In genomic region chr5:137348482-137349383, GRCm38 (mm10) we compare ENCODE assay signal across 9 mouse cellular contexts. TPM values are rescaled to one million over a fixed set of nuclear protein-coding genes. Genes with fewer than 3 reads are reported as not detected.
DNase-seq lines count a peak whose midpoint lies in the region; ATAC-seq and TF ChIP-seq lines count a peak whose summit lies in the region.
"Had no signal": no experiment of that assay in that cellular context is flagged by ENCODE, and none has a peak within 500 bp of the region (broad histone marks: within the 10 kb centered on the region; RNA-seq: fewer than 3 reads in every experiment).

No protein-coding gene starts in this region.

- peak; percentile 42 for DNase-seq in brain, embryonic 14.5 days (ENCODE audit: low read depth)
- DNase-seq in forebrain, postnatal 0 days, result no peak
- no peak for DNase-seq in limb, embryonic 14.5 days (ENCODE audit: low spot score)
- DNase-seq in cerebellum, postnatal 36 days, result no peak
- DNase-seq in cerebellum, adult 18-20 months, result no peak
- DNase-seq in adipocyte (ENCODE audit: low spot score), result no peak

- peak overlapping the region; percentile 94 for H3K4me2 ChIP-seq in forebrain, postnatal 0 days (ENCODE audit: low read depth)
- peak overlapping the region; percentile 85 for H3K4me2 ChIP-seq in hindbrain, embryonic 12.5 days (replicated peaks)
- peak overlapping the region; percentile 91 for H3K4me2 ChIP-seq in limb, embryonic 14.5 days (replicated peaks; ENCODE audit: low read depth, low read length, severe bottlenecking)
- H3K4me2 ChIP-seq in midbrain, embryonic 16.5 days (ENCODE audit: low read length), result peak overlapping the region; percentile 96

- H3K9me3 ChIP-seq in forebrain, postnatal 0 days (ENCODE audit: low read length), result no peaks in the 10 kb centered on the region
- H3K9me3 ChIP-seq in hindbrain, embryonic 12.5 days (replicated peaks), result no peaks in the 10 kb centered on the region; the same call in 1 of the 2 replicates
- H3K9me3 ChIP-seq in limb, embryonic 14.5 days (ENCODE audit: control insufficient read depth, low read length), result no peaks in the 10 kb centered on the region
- H3K9me3 ChIP-seq in midbrain, embryonic 16.5 days (replicated peaks; ENCODE audit: control insufficient read depth, low read length, poor library complexity, severe bottlenecking), result no peaks in the 10 kb centered on the region

- TF ChIP-seq POLR2A in brain, embryonic 14.5 days (IDR thresholded peaks at IDR 0.05; ENCODE audit: borderline replicate concordance, extremely low read depth, insufficient read depth, insufficient read length, poor library complexity, severe bottlenecking), result no peak
- no peak for TF ChIP-seq POLR2A in limb, embryonic 14.5 days (IDR thresholded peaks at IDR 0.05; ENCODE audit: borderline replicate concordance, extremely low read depth, insufficient read depth, insufficient read length)

- peak overlapping the region; percentile 65 for H3K4me3 ChIP-seq in forebrain, postnatal 0 days (ENCODE audit: low read depth, low read length)
- peak overlapping the region; percentile 75 for H3K4me3 ChIP-seq in hindbrain, embryonic 12.5 days
- peak overlapping the region; percentile 90 for H3K4me3 ChIP-seq in limb, embryonic 14.5 days (replicated peaks; ENCODE audit: low read length)
- H3K4me3 ChIP-seq in midbrain, embryonic 16.5 days (ENCODE audit: low read depth, low read length), result peak overlapping the region; percentile 65

- no peak overlapping the region for H3K27ac ChIP-seq in forebrain, postnatal 0 days (ENCODE audit: low read depth, low read length)
- peak overlapping the region; percentile 55 for H3K27ac ChIP-seq in hindbrain, embryonic 12.5 days
- H3K27ac ChIP-seq in limb, embryonic 14.5 days (replicated peaks; ENCODE audit: low read depth, low read length), result peak overlapping the region; percentile 97
- H3K27ac ChIP-seq in midbrain, embryonic 16.5 days (ENCODE audit: low read length), result no peak overlapping the region

- peak overlapping the region; percentile 22; the same call in 1 of the 2 replicates for H3K9ac ChIP-seq in forebrain, postnatal 0 days
- H3K9ac ChIP-seq in hindbrain, embryonic 12.5 days, result peak overlapping the region; percentile 87
- peak overlapping the region; percentile 95 for H3K9ac ChIP-seq in limb, embryonic 14.5 days (ENCODE audit: low read depth, low read length, severe bottlenecking)
- H3K9ac ChIP-seq in midbrain, embryonic 16.5 days (ENCODE audit: low read depth, low read length), result peak overlapping the region; percentile 39

- WGBS in forebrain, postnatal 0 days, result 1% methylated on average over 33 of the region's 33 CpGs
- under 1% methylated on average over 33 of the region's 33 CpGs for WGBS in hindbrain, embryonic 12.5 days
- 2% methylated on average over 31 of the region's 33 CpGs for WGBS in limb, embryonic 14.5 days
- WGBS in midbrain, embryonic 16.5 days, result under 1% methylated on average over 33 of the region's 33 CpGs

- H3K36me3 ChIP-seq in forebrain, postnatal 0 days (ENCODE audit: insufficient read depth), result no peaks in the 10 kb centered on the region
- H3K36me3 ChIP-seq in hindbrain, embryonic 12.5 days, result 0 out of 2 replicates have a peak, but pooled peaks cover 3% of the 10 kb centered on the region
- peaks cover 3% of the 10 kb centered on the region for H3K36me3 ChIP-seq in limb, embryonic 14.5 days (ENCODE audit: control insufficient read depth, insufficient read depth, low read length)
- no peaks in the 10 kb centered on the region for H3K36me3 ChIP-seq in midbrain, embryonic 16.5 days (ENCODE audit: control insufficient read depth, insufficient read depth, low read length)

- H3K4me1 ChIP-seq in forebrain, postnatal 0 days (ENCODE audit: insufficient read depth), result peaks cover 13% of the 10 kb centered on the region
- H3K4me1 ChIP-seq in hindbrain, embryonic 12.5 days, result peaks cover 49% of the 10 kb centered on the region
- H3K4me1 ChIP-seq in limb, embryonic 14.5 days (ENCODE audit: control insufficient read depth, insufficient read depth, low read length), result peaks cover 32% of the 10 kb centered on the region
- peaks cover 28% of the 10 kb centered on the region for H3K4me1 ChIP-seq in midbrain, embryonic 16.5 days (ENCODE audit: control insufficient read depth, insufficient read depth, low read length)

- no peak for TF ChIP-seq CTCF in brain, embryonic 14.5 days (IDR thresholded peaks at IDR 0.05; ENCODE audit: borderline replicate concordance, extremely low read depth, insufficient read depth, insufficient read length)
- no peak for TF ChIP-seq CTCF in forebrain, postnatal 0 days (IDR thresholded peaks at IDR 0.05; ENCODE audit: low read depth)

- ATAC-seq in forebrain, postnatal 0 days, result no peak
- ATAC-seq in hindbrain, embryonic 12.5 days (ENCODE audit: low FRiP score), result no peak
- no peak for ATAC-seq in limb, embryonic 14.5 days (ENCODE audit: low FRiP score, low read depth)
- ATAC-seq in midbrain, embryonic 16.5 days, result no peak

- peaks cover 15% of the 10 kb centered on the region for H3K27me3 ChIP-seq in forebrain, postnatal 0 days (ENCODE audit: insufficient read depth, low read length)
- H3K27me3 ChIP-seq in hindbrain, embryonic 12.5 days, result peaks cover 9% of the 10 kb centered on the region
- no peaks in the 10 kb centered on the region for H3K27me3 ChIP-seq in limb, embryonic 14.5 days (ENCODE audit: control insufficient read depth, insufficient read depth, low read length)
- peaks cover 12% of the 10 kb centered on the region for H3K27me3 ChIP-seq in midbrain, embryonic 16.5 days (ENCODE audit: control insufficient read depth, insufficient read depth, low read depth, low read length)

RNA-seq across cellular contexts. Expression of gene Ephb4, which starts 1.2 kb away (rescaled TPM):
- polyA plus RNA-seq in brain, embryonic 14.5 days (2012; rRNA removed), result 15.5 and 18.8 TPM in 2 replicates
- 8.9 and 12.7 TPM in 2 replicates for total RNA-seq in forebrain, postnatal 0 days (2014; rRNA removed)
- 3.5 and 4.9 TPM in 2 replicates for polyA plus RNA-seq in forebrain, postnatal 0 days (2015; fragmentation: Nextera tagmentation; extraction: Ambion mirVana)
- 40.9 and 45.0 TPM in 2 replicates for polyA plus RNA-seq in hindbrain, embryonic 12.5 days (2016; fragmentation: Nextera tagmentation; extraction: Ambion mirVana)
- 102 and 125 TPM in 2 replicates for polyA plus RNA-seq in limb, embryonic 14.5 days (2012; rRNA removed)
- polyA plus RNA-seq in limb, embryonic 14.5 days (2014; fragmentation: Nextera tagmentation; extraction: Ambion mirVana), result 78.1 and 92.1 TPM in 2 replicates
- 4.8 and 6.0 TPM in 2 replicates for polyA plus RNA-seq in midbrain, embryonic 16.5 days (2015; fragmentation: Nextera tagmentation; extraction: Ambion mirVana)
- total RNA-seq: neutrophil, adult 5-6 weeks had no signal

RNA-seq across cellular contexts. Expression of gene Slc12a9, which starts 15.3 kb away (rescaled TPM):
- 34.0 and 34.8 TPM in 2 replicates for polyA plus RNA-seq in brain, embryonic 14.5 days (2012; rRNA removed)
- total RNA-seq in forebrain, postnatal 0 days (2014; rRNA removed), result 19.3 and 21.8 TPM in 2 replicates
- 12.5 and 18.4 TPM in 2 replicates for polyA plus RNA-seq in forebrain, postnatal 0 days (2015; fragmentation: Nextera tagmentation; extraction: Ambion mirVana)
- polyA plus RNA-seq in hindbrain, embryonic 12.5 days (2016; fragmentation: Nextera tagmentation; extraction: Ambion mirVana), result 21.9 and 23.6 TPM in 2 replicates
- polyA plus RNA-seq in limb, embryonic 14.5 days (2012; rRNA removed), result 20.2 and 26.1 TPM in 2 replicates
- 8.0 and 11.9 TPM in 2 replicates for polyA plus RNA-seq in limb, embryonic 14.5 days (2014; fragmentation: Nextera tagmentation; extraction: Ambion mirVana)
- 26.8 and 27.3 TPM in 2 replicates for polyA plus RNA-seq in midbrain, embryonic 16.5 days (2015; fragmentation: Nextera tagmentation; extraction: Ambion mirVana)

RNA-seq across cellular contexts. Expression of gene Trip6, which starts 34.5 kb away (rescaled TPM):
- 25.7 and 33.0 TPM in 2 replicates for polyA plus RNA-seq in brain, embryonic 14.5 days (2012; rRNA removed)
- 10.8 and 11.4 TPM in 2 replicates for total RNA-seq in forebrain, postnatal 0 days (2014; rRNA removed)
- polyA plus RNA-seq in forebrain, postnatal 0 days (2015; fragmentation: Nextera tagmentation; extraction: Ambion mirVana), result 9.9 and 11.6 TPM in 2 replicates
- 40.0 and 40.7 TPM in 2 replicates for polyA plus RNA-seq in hindbrain, embryonic 12.5 days (2016; fragmentation: Nextera tagmentation; extraction: Ambion mirVana)
- 131 and 155 TPM in 2 replicates for polyA plus RNA-seq in limb, embryonic 14.5 days (2012; rRNA removed)
- polyA plus RNA-seq in limb, embryonic 14.5 days (2014; fragmentation: Nextera tagmentation; extraction: Ambion mirVana), result 91.0 and 105 TPM in 2 replicates
- 13.1 TPM in 2 replicates for polyA plus RNA-seq in midbrain, embryonic 16.5 days (2015; fragmentation: Nextera tagmentation; extraction: Ambion mirVana)

RNA-seq across cellular contexts. Expression of gene Srrt, which starts 41.3 kb away (rescaled TPM):
- 211 and 216 TPM in 2 replicates for polyA plus RNA-seq in brain, embryonic 14.5 days (2012; rRNA removed)
- 136 and 153 TPM in 2 replicates for total RNA-seq in forebrain, postnatal 0 days (2014; rRNA removed)
- 52.3 and 55.6 TPM in 2 replicates for polyA plus RNA-seq in forebrain, postnatal 0 days (2015; fragmentation: Nextera tagmentation; extraction: Ambion mirVana)
- polyA plus RNA-seq in hindbrain, embryonic 12.5 days (2016; fragmentation: Nextera tagmentation; extraction: Ambion mirVana), result 151 and 152 TPM in 2 replicates
- polyA plus RNA-seq in limb, embryonic 14.5 days (2012; rRNA removed), result 263 and 300 TPM in 2 replicates
- 104 and 109 TPM in 2 replicates for polyA plus RNA-seq in limb, embryonic 14.5 days (2014; fragmentation: Nextera tagmentation; extraction: Ambion mirVana)
- polyA plus RNA-seq in midbrain, embryonic 16.5 days (2015; fragmentation: Nextera tagmentation; extraction: Ambion mirVana), result 97.2 and 103 TPM in 2 replicates

RNA-seq across cellular contexts. Expression of gene Ufsp1, which starts 54.3 kb away (rescaled TPM):
- 10.0 and 11.9 TPM in 2 replicates for polyA plus RNA-seq in brain, embryonic 14.5 days (2012; rRNA removed)
- total RNA-seq in forebrain, postnatal 0 days (2014; rRNA removed), result 15.2 and 16.2 TPM in 2 replicates
- polyA plus RNA-seq in forebrain, postnatal 0 days (2015; fragmentation: Nextera tagmentation; extraction: Ambion mirVana), result 15.8 and 23.4 TPM in 2 replicates
- polyA plus RNA-seq in hindbrain, embryonic 12.5 days (2016; fragmentation: Nextera tagmentation; extraction: Ambion mirVana), result 8.1 and 10.3 TPM in 2 replicates
- polyA plus RNA-seq in limb, embryonic 14.5 days (2012; rRNA removed), result 10.4 and 10.5 TPM in 2 replicates
- polyA plus RNA-seq in limb, embryonic 14.5 days (2014; fragmentation: Nextera tagmentation; extraction: Ambion mirVana), result 9.8 and 10.2 TPM in 2 replicates
- 18.4 and 20.9 TPM in 2 replicates for polyA plus RNA-seq in midbrain, embryonic 16.5 days (2015; fragmentation: Nextera tagmentation; extraction: Ambion mirVana)

Comparison
In these comparisons a context has a peak if more than half of its experiments do, and no peak if none do; other contexts are left out.
1. H3K27ac ChIP-seq: peak in hindbrain, embryonic 12.5 days (single experiment) and limb, embryonic 14.5 days (single experiment); none in forebrain, postnatal 0 days (single experiment) and midbrain, embryonic 16.5 days (single experiment).
2. H3K9ac ChIP-seq: peak in every context shown above with its lines; median percentile 95 in limb, embryonic 14.5 days; 87 in hindbrain, embryonic 12.5 days; 39 in midbrain, embryonic 16.5 days; 22 in forebrain, postnatal 0 days.
3. Peak in every context shown above with its lines, with median percentiles within 50 percentile points of each other: H3K4me2 ChIP-seq and H3K4me3 ChIP-seq.